Mouse (Mus musculus) cerebellum, postnatal 25 days (tissue): ENCODE data around the gene Cops7b.
A peak's percentile ranks its signal among the peaks of the same experiment; 100 is the strongest.

Experiments used
- DNase-seq, 2 experiments: peaks; one replicate each; pipeline ENCODE4 v3.0.0; 2021; ENCODE audit warnings: mixed read lengths in 2 of 2

The Cops7b gene

GRCm38 (mm10) chr1:86598516-86598915 lies 15.8 kb downstream of the Cops7b start:
- peak in 1 of 2 experiments; percentile 23 for DNase-seq

DNA sequence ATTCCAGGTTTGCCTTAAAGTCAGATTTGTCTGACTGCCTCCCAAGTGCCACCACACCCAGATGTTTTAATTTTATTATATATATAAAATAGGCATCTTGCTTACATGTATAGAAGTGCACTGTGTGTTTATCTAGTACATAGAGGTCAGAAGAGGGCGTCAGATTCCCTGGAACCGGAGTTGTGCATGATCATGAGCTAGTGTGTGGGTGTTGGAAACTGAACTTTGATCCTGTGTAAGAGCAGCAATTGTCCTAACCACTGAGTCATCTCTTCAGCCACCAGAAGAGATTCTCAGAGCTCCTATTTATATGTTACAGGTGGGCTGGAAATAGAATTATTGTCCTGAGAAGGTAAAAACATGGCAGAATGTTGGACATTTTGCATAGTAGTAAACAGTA lies 17.4 kb downstream of the Cops7b start:
- no peak for DNase-seq

DNA sequence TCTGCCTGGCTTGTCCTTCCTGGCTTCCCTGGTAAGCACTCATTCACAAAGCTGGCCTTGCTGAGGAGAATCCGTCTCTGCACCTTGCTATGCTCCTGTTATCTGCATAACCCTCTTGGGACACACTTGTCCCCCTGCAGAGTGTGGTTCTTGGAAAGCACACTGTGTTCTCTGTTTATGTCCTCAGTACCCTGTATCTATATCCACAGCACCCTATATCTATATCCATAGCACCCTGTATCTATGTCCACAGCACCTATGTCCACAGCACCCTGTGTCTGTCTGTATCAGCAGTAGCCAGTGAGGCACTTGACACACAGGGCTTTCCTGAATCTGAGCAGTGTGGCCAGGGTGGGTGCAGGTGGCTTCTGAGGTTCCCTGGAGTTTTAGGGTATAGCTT lies 28.2 kb downstream of the Cops7b start:
- DNase-seq, result no peak

GRCm38 (mm10) chr1:86612081-86612480 lies 29.4 kb downstream of the Cops7b start:
- no peak for DNase-seq

- no peak for DNase-seq
These were observed 31.6 kb downstream of the Cops7b start for GRCm38 (mm10) chr1:86614269-86614668.

DNA sequence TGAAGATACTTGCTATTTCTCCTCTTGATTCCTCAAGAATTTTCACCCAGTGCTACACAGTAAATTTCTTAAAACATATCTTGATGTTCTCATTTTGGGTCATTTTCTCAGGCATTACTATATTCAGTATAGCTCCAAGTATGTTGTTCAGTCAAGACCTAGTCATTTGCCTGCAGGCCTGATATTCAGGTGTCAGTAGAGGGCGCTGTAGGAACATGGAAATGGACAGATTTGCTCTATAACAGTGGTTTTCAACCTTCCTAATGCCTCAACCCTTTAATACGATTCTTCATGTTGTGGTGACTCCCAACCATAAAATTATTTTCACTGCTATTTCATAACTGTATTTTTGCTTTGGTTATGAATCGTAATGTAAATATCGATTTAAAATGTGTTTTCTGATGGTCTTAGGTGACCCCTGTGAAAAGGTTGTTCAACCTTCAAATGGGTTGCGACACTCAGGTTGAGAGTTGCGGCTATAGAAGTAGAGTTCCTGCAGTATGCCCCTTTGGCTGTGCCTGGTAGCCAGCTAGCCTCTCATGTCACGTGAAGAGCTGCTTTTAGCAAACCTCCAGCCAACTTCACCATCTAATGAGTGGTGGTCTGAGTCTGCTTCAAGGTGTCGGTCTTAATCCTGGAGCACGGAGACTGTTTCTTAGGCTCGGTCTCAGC lies 35.9 kb downstream of the Cops7b start:
- DNase-seq, result peak; percentile 48 to 78

- no peak for DNase-seq
These were observed 39.6 kb downstream of the Cops7b start for GRCm38 (mm10) chr1:86622296-86622695.

- DNase-seq, result no peak
These were observed 40.6 kb downstream of the Cops7b start for GRCm38 (mm10) chr1:86623001-86624000.

DNA sequence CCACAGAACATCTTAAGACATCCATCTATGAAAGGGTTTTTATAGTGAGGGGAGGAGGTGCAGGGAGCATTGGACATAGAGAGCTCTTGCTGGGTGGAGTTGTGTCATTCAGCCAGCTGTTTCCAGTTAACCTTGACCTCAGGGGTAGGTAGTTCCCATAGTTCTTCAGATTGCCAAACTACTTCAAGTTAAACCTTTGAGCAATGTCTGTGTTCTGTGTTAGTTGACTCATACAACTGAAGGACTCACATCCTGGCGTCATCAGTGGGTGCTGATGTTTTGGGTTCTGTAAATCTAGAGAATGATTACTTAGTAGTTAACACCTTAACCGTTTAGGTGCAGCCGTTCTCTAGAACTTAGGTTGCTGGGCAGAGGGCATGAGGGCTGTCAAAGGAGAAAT lies 45.6 kb downstream of the Cops7b start:
- DNase-seq, result no peak

GRCm38 (mm10) chr1:86629936-86630335 lies 47.2 kb downstream of the Cops7b start:
- DNase-seq, result no peak

- no peak for DNase-seq
These were observed 47.8 kb downstream of the Cops7b start for GRCm38 (mm10) chr1:86630527-86630926.

- DNase-seq, result no peak
These were observed 50.2 kb downstream of the Cops7b start for GRCm38 (mm10) chr1:86632732-86633380.

GRCm38 (mm10) chr1:86633434-86633833 lies 50.7 kb downstream of the Cops7b start:
- no peak for DNase-seq

GRCm38 (mm10) chr1:86633840-86634750 lies 51.4 kb downstream of the Cops7b start:
- DNase-seq, result no peak

GRCm38 (mm10) chr1:86634751-86635359 lies 52.2 kb downstream of the Cops7b start:
- peak in 1 of 2 experiments; percentile 21 for DNase-seq

DNA sequence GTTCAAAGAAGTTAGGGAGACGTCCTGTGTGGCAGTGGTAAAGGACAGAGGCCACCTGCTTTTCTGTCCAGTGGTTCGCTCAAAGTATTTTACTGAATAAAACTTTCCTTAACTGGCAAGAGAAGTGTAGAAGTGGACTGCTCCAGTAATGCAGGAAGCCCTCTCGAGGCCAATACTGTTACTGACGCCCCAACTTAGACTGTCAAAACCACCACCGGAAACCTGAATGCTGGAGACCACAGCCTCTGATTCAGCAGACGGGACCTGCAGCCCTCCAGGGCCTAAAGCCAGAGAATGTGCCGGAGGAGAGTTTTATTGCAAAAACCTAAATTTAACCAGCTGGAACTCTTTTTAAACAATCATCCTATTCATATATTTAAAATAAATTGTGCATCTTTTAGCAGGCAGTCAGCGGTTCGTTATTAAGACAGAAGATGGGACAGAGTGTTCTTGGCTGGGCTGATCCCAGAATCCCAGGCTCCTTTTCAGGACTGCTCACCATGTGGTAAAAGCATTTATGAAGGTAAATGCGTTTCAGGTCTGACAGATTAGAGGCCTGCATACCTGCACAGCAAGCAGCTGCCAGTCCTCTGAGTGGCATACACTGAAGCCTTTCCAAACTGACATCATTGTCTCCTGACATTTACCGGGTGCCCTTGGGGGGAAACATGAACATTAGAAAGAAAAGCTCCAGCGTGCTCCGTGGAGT lies 60.6 kb downstream of the Cops7b start:
- DNase-seq, result no peak

DNA sequence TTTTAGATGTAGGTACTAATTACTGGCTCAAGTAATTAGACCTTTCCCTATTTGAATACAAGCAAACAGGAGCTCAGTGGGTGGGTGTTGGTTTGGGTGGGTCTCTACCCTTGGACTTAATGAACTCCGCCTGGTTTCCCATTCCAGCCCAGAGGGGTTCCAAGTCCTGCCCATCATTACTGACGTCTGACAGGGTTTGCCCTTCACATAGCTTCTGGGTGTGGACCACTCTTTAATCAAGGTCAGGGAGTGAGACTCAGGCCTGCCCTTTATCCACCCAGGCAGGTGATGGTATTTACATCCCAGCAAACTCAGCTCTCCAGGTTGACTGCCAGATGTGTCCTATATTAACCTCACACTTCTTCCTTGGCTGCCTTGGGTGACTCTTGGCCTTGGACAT lies 64.8 kb downstream of the Cops7b start:
- DNase-seq, result no peak

GRCm38 (mm10) chr1:86650272-86650671 lies 67.6 kb downstream of the Cops7b start:
- DNase-seq, result peak; percentile 82 to 87

DNA sequence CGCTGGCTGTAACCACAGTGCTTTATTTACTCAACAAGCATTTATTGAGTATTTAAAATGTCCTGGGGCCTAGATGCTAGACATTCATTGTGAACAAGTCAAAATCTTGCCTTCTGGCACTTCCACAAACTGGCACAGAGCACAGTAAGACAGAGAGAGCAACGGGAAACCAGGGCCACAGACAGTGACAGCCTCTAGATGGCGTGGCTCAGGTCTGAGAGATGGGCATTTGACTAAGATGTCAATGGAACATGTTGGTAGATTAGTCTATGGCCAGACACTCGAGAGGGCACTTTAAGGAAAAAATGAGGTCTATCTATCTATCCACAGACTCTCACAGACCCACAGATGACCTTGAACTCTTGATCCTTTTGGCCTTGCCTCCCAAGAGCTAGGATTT lies 70.0 kb downstream of the Cops7b start:
- peak in 1 of 2 experiments; percentile 33 for DNase-seq

GRCm38 (mm10) chr1:86657071-86657470 lies 74.4 kb downstream of the Cops7b start:
- DNase-seq, result peak in 1 of 2 experiments; percentile 34
